Mouse (Mus musculus) thymus, adult 18-20 months (tissue): ENCODE results near the gene Derl3.
"Not testable (repeated sequence)": the region's sequence is repeated elsewhere in the genome, so short reads cannot be mapped to it uniquely, and the experiment has no call there.

ENCODE experiments used
- DNase-seq, 2 experiments: peaks; one replicate each; pipeline ENCODE4 v3.0.0; 2022; ENCODE audit warnings: mixed read lengths in 2 of 2

Derl3 gene

DNA sequence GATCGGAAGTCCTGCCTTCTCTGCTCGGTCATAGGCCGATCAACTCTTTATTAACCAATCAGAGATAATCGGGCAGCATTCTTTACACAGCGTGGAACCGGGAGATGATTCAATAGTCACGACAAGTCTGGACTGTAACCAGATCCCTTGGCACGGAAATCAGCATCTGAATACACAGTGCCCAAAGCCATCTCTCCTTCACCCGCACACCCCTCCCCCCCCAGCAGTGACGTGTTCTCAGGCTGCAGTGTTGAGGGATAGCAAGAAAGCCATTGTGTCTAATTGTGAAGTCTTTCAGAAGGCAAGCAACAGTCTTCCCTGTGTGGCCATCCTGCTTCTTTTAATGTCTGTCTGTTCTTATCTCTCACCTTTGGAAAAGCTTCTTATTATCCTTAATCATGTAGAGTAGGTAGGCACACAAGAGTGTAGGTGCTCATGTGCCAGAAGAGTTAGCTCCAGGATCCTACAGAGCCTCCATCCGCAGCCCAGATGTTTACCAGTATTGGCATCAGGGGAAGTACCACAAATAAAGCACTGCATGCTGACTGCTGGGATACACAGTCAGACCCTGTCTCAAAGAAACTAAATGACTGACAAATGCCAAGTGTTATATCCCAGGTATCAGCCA is 20.2 kb upstream of the Derl3 start:
- DNase-seq: no peak

DNA sequence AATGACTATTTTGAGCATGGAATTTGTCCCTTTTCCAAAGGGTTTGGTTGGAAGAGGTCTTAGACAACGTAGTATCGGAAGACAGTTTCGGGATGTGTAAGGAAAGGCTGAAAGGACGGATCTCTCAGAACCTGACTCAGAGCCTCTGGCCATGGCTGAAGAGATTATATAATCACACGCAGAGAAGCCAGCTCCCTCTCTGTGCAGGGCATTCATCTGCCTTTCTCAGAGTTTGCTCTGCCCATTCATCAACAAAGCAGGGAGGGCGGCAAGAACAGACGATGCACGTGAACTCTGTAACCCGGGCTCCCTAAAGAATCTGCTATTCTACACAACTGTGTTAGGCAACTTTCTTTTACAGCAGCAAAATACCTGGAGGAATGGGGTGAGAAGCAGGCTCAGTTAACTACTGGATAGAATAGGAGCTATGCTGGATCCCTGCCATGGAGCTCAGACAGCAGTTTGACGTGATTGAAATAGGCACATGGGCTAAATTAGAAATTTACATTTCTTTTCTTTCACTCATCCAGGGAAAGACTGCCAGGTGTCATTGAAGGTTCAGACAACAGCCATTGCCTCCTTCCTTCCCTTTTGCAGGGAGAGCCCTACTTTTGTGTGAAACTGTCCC is 19.6 kb upstream of the Derl3 start:
- DNase-seq: no peak

DNA sequence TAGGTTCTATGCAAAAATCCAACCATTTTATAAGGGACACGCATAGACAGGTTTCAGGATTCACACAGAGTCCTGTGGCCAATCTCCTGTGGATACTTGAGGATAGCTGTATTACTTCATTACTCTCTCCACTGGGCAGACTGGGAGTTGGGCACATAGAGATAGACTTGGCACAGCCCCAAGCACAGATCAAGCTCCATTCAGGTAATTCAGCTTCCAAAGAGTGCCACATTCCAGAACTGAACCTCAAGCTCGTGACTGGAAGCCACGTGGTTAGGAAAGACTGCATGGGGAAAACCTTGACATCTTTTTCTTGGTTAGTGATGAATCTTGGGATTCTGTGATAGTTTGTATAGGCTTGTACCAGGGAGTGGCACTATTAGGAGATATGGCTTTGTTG is 14.4 kb upstream of the Derl3 start:
- DNase-seq: no peak

DNA sequence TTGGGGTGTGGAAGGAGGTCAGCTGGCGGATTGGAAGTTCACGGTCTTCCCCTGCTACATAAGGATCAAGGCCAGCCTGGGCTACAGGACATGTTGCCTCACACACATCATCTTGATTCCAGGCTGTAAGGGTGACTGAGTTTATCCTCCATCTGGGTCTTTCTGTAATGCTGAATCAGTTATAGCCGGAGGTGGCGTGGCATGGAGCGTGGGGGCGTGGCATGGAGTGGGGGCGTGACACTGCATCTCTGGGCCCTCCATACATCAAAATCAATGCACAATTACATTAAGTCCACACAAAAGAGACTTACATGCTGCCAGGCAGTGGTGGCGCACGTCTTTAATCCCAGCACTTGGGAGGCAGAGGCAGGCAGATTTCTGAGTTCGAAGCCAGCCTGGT is 12.9 kb upstream of the Derl3 start:
- no peak for DNase-seq

DNA sequence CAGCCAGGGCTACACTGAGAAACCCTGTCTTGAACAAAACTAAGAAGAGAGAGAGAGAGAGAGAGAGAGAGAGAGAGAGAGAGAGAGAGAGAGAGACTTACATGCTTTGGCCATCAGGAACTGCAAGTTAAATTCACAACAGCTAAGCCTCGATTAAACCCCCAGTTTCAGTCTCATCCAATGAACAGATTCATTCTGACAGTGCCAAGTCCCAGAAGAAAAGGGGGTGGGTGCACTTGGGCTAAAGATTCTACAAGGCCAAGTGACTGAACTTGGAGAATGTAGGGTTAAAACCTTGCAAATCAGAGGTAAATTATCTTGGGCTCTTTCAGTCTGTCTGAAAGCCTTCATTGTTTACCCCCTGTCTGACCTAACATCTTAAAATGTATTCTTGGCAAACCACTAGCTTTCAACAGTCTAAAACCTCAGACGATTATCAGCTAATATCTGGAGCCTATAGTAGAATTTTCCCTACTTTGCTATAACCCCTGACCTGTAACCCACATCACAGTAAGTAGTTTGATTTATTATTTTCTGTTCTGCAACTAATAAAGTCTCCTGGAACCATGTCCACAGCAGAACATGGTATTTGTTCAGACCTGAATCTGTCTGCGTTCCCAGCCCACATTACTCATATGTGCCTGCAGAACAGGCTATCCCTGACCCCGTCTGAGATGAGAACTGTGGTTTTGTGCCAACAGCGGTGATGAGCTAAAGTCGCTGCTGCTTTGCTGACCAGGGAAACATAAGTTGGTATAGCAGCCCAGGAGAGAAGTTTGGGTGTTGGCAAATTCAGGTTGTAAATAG is 12.2 kb upstream of the Derl3 start:
- no peak for DNase-seq

DNA sequence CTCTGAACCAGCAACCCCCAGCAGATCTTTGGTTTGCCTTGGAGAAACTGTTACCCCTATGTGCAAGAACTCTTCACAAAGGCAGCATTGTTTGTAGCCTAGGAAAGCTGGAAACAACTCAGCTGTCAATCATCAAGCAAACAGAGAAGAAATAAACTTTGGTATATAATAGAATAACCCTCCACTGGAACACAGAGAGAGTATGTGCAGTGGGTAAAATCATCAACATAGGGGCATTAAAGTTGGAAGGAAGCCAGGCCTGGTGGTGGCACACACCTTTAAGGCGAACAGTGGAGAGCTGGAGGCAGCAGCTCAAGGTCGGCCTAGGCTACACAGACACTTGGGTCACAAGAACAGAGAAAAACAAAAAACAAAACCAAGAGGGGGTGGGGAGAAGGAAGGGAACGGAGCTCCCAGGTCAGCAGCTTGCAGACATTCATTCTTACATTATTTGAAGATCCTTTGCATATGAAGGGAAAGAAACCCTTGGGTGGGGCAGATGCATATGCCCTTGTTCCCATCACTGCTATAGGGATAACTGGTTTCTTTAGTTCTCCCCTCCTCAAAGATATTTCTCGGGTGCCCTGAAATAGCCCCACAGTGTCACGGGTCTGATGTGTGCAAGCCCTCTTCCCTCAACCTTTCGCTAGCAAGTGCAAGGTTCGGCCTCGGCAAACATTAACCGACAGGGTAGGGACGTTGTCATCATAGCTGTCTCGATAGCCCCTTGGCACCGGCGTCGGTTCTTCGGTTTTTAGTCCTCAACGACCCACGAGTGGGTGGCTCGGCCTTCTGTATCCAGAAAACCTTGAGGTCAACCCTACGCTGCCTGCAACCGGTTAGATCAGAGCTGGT is 11.4 kb upstream of the Derl3 start:
- no peak for DNase-seq

DNA sequence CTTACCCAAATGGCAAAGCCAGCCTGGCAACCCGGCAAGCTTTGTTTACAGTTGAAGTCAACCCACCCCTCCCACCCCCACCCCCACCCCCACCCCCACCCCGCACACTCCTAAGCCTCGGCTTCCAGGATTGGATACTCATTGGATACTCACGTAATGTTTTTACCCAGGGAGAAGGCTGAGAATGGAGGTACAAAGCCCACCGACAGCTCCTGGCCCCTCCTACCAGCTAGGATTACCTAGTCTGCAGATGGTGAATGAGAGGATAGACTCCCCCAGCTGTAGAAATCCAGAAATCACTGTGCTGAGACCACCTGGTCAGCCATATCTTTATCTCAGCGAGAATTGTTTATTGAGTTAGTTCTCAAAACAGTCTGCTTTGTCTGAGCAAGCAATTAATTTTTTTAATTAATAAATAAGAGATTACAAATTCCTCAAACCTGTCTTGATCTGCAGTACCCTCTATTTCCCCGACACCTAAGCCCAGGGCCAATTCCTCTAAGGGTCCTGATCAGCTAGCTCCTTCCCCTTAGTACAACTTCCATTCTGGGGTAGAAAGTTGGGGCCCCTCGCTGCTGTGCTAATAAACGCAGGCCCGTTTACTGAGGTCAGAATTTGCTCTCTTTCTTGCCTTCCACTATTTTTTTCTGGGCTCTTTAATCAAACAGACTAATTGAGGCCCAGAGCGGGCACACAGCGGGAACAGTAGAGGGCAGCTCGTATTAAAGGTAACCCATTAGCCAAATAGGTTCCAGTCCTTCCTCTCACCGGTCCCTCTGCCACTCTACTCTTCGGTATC is 10.6 kb upstream of the Derl3 start:
- DNase-seq: no peak

DNA sequence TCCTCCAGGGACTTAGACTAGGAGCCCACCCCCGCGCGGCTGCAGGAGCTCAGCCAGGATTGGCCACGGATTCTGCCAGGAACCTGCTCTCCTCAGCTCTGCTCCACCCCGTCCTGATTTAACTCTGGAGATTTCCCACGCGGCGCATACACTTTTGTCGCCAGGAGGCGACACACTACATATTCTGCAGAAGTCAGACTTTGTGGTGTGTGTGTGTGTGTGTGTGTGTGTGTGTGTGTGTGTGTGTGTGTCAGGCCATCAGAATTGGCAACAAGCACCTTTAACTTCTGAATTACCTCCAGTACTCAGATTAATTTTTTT is 10.0 kb upstream of the Derl3 start:
- DNase-seq: peak; percentile 36 to 42

DNA sequence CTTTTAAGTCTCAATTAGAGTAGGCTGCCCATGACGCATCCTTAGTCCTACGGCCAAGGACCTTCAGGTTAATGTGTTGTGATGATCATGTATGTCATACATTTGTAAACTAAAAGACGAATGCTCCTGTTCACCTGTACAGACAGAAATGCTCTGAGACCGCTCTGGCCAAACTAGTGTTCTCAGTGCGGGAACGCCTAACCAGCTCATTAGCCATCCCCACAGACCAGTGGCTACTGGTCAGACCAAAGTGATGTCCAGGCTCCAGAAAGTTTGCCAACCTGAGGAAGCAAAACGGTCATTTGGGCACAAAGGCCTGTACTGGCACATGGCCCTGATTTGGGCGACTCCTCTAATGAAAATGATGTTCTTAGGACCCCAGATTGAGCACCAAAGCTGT is 8.5 kb upstream of the Derl3 start:
- DNase-seq: no peak

DNA sequence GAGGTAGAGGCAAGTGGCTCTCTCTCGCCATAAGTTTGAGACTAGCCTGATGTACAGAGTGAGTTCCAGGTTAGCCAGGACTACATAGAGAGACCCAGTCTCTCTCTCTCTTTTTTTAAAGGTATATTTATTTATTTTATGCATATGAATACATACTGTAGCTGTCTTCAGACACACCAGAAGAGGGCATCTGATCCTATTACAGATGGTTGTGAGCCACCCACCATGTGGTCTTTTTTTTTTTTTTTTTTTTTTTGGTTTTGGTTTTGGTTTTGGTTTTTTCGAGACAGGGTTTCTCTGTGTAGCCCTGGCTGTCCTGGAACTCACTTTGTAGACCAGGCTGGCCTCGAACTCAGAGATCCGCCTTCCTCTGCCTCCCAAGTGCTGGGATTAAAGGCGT is 5.7 kb upstream of the Derl3 start:
- not testable (repeated sequence) for DNase-seq

DNA sequence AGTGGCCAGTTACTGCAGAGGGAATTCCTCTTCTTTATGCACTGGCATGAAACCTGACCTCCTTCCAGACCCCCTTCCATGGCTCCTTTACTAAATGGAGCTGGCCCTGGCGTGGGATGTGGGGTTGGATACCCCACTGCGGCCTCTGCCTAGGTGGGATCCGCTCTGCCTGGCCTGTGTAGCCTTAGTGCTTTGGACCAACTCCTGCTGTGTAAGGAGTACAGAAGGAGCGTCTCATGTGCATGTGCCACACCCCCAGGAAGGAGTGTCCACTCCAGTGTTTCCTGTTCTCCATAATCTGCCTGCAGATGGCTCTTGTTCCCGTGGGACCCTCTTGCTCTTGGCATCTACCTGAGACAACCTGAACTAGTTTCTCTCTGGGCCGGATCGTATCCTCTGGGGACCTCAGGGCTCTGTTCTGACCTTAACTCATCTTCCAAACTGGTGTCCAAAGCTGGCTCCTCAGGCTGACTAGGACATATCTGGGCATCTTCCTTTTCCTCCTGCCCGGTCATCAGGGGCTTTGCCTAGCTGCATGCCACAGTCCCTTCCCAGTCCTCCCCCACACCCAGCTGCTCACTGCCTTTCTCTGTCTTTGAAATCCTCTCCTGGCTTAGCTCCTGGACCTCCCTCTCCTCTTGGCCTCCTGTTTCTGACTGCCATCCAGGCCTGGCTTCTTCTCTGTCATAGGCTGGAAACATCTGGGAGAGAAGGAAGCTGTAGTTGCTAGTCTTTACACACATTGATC is 3.6 kb upstream of the Derl3 start:
- DNase-seq: no peak

DNA sequence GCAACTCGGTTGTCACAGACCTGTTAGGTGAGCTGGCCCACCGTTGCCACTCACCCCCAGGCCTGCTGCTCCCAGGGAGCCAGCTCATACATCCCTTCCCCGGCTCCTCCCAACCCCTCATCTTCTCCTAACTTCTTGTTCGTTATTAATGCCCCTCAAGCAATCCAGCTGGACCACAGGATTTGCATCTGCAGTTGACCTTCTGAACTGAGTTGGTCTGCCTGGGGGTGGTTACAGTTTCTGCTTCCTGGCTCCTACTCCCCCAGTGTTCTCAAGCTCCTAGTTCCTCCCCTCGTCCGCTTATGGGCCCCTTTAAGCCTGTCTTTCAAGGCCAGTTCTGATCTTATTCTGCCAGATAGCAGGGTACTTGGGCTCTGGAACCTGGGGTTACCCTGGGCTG is 1.4 kb downstream of the Derl3 start:
- DNase-seq: no peak

DNA sequence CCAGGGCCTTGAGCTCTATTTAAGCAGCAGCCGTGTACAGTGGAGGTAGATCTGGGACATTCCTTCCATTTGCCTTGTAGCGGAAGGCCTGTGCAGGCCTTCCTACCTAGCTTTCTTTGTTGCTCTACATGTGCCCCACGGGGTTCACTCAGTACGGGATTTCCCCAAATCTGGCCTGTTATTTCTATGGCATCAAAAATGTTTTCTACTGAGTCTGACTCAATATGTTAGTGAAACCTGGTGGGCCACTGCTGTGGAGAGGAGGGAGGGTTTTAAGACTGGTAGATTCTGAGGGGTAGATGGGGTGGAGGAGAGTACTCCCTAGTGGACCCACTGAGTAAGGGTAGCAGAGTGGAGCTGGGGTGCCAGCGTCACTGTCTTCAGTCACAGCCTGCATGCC is 2.5 kb downstream of the Derl3 start:
- DNase-seq: no peak

DNA sequence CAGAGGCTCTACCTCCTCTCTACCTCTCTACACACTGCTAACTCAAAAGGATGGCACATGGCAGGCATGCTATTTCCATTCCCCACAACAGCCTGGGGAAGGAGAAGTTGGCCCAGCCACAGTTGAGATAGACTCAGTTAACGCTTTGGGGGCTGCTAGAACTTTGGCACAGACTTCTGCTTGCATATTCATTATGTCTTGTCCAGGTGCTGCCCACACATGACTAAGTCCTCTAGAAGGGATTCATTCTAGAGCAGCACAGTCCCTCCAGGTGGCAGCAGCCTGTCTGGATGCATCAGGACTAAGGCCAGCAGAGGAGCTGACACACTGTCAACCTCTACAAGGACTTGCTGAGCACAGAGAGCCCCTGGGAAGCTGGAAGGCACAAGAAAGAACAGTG is 3.0 kb downstream of the Derl3 start:
- DNase-seq: no peak

DNA sequence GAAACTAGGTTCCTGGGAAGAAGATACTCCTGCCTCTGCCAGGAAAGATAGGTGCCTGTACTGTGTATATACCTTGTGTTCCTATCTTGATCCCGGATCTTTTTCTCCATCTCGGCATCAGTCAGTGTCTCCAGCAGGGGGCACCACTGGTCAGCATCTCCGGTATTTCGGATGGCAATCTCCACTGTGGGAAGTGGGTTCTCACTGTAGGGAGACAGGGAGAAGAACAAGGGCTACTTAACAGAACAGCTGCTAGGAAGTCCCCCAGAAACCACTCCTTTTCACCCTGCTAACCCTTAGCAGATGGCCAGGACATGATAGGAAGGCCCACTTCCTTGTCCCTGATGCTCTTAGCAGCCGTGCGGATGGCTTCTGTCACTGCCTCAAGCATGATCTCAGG is 4.2 kb downstream of the Derl3 start:
- DNase-seq: no peak

DNA sequence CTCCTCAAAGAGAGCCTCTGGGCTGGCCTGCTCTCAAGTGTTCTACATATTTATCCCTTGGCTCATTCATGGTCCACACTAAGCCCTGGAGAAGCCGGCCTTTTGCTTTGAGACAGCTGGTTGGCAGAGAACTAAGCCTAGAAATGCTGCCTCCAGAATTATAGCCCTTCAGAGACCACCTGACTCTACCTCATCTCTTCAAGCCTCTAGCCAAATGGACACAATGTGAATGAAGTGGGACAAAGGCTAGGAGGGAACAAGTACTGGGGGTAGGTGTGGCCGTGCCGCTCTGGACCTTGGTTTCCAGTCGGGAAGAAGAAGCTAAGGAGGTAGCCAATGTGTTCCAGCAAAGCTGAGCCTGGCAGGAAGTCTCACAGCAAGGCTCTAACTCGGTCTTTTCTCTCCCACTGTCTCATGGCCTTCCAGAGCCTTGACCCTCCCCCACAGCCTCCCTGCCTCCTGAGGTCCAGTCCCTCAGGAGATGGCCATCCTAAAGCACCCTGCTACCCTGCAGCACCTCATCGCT is 4.9 kb downstream of the Derl3 start:
- no peak for DNase-seq

DNA sequence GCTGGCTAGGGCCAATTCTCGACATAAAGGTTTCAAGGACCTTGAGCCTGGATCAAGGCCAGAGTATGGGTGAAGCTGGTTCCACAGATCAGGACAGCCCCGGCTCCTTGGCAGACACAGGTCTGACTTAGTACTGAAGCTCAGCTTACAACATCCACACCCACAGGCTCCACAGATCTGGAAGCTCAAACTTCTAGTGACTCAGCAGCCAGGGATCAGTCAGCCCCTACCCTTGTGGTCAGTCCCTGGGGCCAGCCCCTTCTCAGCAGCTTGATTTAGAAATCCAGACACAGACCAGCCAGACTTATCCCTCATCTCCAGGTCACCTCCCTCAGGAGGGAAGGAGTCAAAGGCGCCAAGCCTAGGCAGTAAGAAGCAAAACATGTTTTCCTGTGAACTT is 5.6 kb downstream of the Derl3 start:
- DNase-seq: no peak

DNA sequence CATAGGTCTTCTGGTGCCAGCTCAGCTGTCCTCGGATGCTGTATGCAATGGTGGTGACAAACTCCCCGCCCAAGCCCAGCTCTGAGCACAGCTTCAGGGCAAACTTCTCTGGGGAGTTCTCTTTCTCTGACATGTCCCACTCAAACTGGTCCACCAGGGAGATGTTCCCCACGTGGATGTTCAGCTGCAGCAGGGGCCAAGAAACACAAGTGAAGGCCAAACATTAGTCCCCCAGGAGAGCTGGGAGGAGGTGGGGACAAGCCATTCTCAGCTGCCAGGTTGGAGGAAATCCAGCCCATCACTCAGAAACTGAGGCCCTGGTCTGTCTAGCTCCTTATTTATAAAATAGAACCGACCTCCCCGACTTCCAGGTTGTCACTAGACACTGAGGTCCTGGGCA is 11.2 kb downstream of the Derl3 start:
- DNase-seq: no peak

DNA sequence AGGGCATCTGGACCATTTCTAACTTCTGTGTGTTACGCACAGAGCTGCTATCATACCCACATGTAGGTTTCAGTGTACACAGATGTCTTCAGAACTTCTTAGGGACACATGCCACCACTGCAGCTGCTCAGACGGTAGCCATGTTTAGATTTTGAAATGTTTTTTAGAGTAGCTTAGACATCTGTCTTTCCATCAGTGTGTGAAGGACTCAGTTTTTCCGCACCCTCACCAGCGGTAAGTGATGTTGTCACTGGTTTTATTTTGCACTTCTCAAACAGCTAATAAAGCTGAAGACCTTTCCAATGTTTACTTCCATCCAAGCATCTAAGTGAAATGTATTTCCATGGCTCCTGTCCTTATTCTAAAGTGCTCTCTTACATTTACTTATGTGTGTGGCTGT is 13.7 kb downstream of the Derl3 start:
- no peak for DNase-seq

DNA sequence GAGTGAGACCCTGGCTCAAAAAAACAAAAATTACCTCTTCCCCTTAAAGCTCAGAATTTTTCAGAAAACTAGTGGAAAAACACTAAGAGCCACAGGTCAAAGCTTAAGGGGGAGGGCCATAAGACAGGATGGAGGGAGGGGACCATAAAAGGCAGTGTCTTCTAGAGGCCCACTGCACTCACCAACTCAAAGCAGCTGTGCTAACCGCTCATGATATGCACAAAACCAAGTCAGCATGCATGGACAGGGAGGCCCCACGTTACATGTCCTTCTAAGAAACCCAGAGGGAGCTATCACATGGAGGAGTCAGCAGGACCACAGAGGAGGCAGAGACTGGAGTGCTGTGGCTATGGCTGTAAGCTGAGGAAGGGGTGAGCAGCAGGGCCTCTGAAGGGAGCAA is 17.5 kb downstream of the Derl3 start:
- no peak for DNase-seq

DNA sequence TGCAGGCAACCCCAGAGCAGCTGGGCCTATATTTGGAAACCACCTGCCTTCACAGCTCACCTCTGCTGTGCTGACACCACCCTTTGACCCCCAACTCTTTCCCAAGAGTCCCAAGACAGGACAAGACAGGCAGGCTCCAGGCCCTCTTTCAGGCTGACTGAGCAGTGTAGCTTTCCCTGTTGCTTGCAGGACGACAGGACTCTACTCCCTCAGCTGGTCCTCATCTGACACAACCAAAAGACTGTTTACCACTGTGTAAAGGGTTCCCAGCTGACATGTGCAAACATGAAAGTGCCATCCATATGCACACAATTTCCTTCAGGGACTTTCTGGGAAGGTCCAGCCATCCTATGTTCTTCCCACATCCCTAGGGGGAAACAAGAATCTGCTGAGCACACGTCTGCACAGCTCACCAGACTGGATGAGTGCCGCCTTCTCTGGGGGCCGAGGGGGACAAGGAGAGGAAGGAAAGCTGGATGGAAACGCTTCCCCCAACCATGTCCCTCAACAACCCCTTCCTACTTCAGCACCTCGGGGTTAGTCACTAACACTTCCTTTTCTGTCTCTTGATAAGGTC is 19.9 kb downstream of the Derl3 start:
- no peak for DNase-seq
